Mouse (Mus musculus) layer of hippocampus, adult 11-12 months (tissue): Measurements from ENCODE around the gene Hist2h4.
"Not testable (repeated sequence)": the region's sequence is repeated elsewhere in the genome, so short reads cannot be mapped to it uniquely, and the experiment has no call there.

Experiments used
- DNase-seq: peaks from one replicate; pipeline ENCODE4 v3.0.0; 2022; ENCODE audit warnings: low spot score

Hist2h4 gene

DNA sequence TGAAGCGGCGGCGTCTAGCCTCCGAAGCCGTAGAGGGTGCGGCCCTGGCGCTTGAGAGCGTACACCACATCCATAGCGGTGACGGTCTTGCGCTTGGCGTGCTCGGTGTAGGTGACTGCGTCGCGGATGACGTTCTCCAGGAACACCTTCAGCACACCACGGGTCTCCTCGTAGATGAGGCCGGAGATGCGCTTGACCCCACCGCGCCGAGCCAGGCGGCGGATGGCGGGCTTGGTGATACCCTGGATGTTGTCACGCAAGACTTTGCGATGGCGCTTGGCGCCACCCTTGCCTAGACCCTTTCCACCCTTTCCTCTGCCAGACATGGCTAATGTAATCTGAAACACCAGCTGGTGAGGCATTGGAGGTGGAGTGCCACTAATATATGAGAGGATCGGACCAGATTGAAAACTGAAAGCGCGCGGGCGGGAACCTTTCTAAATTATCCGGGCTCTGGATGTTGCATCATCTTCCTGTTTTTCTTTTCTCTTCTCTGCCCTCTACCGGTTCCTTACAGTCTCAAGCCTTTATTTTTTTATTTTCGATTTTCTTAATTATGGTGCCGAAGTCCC is at the start of gene Hist2h4:
Hist2h4 (minus strand) TSS at position 333 of the 572 bp plus-strand sequence.
- DNase-seq = peak; percentile 98

DNA sequence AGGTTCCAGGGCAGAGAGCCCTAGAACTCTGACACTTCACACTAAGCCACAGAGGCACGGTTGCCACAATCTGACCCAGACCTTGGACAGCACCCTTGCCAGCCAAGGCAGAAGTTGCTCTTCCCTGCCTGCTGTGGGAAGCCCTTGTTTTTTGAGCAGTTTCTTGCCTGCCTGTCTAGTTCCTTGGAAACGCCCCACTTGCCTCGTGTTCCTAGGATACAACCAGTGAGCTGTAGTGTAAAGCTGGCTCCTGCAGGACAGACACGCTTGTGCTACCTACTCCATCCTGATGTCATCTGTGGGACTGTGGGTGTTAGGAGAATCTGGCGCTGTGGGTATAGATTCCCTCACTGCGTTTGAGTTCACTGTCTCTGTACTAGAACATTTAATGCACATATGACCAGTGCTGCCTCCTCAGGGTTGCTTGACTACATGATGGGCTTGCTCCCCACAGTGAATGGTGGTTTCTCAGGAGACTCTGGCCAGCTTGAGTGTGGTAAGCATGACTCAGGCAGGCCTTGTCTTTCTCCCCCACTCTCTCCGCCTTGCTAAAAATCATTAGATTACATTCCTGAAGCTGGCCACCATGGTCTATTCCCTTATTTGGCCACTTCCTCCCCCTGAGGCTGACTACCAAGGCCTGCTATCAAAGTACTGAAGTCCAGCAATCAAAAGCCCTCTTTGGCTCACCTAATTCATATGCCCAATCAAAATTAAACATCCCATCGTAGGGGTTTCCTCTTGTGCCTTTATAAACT is 49.4 kb upstream of the Hist2h4 start:
- DNase-seq = no peak

DNA sequence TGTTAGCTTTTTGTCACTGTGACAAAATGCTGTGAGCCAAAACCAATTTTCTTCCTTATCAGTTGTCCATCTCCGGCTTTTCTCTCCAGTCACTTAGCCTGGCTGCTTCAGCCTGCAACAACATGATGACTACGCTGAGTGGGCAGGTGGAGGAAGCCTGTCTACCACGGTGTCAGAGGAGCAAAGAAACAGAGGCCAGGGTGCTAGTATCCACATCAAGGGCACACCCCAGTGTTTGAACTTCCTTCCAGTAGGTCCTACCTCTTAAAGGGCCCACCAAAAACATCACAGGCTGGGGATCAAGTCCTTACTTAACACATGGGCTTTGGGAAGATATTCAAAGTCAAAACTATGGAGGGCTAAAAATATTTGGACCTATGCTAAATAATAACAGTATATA is 46.3 kb upstream of the Hist2h4 start:
- DNase-seq = no peak

DNA sequence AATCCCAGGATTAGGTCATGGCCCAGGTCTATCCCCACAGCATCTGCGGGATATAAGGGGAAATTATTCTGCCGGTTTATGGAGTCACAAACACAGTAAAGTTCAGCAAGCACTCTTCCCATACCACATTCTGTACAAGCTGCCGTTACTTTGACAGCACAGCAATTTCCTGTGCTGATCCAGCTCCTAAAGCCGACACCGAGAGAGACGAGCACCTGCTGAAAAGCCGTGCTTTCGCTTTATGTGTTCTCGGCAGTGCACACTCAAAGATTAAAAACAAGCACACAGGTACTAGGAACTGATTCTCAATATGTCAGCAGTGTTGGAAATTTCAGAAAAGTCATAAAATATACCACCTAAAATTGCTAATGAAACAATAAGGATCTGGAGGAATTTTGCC is 43.4 kb upstream of the Hist2h4 start:
- no peak for DNase-seq

DNA sequence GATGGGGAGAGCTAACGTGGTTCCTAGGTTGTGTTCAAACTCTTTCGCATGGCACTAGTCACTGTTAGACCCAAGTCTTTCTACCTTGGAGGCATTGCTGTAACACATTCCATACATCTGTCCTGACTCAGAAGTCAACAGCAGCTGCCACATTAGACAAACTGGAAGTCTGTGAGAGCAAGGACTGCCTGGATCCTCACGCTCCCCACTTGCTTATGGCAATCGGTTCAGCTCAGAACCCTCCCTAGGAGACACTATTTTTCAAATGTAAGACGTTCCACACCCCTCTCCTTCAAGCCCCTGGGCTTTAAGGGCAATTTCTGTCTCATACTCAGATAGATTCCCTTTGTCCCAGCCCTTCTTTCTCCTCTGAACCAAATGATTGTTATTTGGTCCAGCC is 39.0 kb upstream of the Hist2h4 start:
- no peak for DNase-seq

DNA sequence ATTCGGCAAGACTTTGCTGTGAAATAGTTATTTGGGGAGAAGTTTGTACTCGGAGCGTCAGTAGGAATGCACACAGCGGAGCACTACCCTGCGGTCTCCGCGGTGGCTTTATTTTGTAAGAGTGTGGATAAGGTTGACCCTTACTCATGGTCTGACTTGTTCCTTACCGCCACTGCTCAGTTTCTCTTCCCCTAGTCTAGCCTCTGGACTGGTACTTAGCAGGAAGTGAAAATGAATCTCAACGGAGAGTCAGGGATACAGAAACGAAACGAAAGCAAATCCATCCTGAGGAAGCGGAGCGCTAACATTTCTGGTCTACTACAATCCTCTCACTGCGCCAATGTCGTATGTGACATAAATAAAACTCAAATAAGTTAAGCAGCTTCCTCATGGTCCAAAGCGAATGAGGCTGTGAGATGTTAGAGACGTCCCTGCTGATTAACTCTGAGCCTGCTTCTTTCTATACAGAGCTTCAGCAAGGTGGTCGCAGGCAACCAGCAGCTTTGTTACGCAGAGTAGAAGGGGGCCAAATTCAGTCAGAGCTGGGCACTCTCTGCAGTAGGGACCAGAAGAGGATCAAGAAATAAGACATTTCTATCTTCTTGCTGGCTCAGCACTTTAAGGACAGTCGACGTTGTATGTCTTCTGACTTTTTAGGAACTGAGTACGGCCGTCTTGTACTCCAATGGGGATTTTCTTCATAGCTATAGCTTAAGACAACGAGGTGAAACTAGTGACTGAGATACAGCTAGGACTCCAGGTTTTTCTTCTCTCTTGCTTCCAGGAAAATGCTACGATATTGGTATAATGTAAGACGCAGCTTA is 37.8 kb upstream of the Hist2h4 start:
- peak; percentile 53 for DNase-seq

DNA sequence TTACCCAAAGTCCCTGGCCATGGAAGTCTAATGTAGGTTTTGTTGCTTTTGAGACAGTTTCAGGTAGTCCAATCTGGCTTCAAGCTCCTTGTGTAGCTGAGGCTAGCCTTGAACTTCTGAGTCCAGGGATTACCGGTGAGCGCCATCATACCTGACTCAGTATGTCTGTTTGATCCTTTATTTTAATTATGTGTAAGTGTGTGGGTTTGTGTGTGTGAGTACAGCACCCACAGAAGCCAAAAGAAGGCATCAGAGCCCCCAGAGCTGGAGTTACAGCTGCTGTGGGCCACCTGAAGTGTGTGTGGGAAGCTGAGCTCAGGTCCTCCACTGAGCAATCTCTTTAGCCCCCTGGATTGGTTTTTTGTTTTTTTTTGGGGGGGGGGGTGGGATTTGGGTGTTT is 36.5 kb upstream of the Hist2h4 start:
- no peak for DNase-seq

DNA sequence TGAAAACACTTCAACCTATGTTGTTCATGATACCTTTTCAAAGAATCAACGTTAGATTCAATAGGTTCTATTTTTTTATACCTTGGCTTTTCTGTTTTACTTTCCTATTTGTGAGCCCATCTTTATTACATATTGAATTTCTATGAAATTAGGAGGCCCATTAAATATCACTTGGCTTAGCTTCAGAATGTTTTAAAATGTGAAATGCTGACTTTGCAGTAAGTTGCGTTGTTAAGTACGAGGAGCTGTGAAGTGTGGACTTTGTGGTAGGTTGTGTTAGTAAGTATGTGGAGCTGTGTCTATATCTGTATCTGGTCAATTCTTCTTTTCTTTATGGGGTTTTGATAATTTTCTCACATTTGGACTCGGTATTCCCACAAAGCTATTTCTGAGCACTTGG is 35.2 kb upstream of the Hist2h4 start:
- DNase-seq = no peak

DNA sequence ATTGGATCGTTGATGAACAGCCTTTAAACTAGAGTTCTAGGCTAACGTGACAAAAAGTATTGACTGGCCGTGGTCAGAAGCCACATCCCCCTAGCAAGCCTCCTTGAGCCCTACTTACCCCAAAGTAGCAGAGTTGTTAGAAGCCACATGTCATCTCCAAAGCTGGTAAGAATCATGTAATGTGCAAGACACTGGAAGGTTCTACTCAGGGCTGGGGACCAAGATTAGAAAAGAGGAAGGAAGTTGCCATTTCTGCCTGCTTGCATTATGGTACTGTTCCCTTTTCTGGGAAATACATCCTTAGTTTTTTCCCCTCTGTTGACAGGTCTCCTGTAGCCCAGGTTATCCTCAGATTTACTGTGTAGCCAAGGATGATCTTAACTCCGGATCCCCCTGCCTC is 30.7 kb upstream of the Hist2h4 start, which contains the start of gene Fcgr1:
Fcgr1 (minus strand) TSS at position 183 of the 400 bp plus-strand sequence.
- no peak for DNase-seq

DNA sequence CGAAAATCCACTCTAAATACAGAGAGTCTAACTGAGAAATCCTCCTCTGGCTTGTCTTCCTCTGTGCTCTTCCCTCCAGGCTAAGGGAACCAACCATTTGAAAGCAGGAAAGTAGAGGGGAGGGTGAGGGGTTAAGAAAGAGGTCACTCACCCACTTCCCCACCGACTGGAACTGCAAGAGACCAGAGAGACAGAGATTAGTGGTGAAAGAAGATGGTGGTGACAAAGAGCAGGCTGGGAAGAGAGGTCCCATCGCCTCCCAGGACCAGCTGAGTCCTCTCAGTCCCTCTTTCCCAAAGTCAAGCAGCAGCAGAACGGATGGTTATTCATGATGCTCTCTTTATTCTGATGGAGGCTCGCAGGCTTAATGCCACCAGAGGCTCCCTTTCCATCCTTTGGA is 30.3 kb upstream of the Hist2h4 start:
- DNase-seq = no peak

DNA sequence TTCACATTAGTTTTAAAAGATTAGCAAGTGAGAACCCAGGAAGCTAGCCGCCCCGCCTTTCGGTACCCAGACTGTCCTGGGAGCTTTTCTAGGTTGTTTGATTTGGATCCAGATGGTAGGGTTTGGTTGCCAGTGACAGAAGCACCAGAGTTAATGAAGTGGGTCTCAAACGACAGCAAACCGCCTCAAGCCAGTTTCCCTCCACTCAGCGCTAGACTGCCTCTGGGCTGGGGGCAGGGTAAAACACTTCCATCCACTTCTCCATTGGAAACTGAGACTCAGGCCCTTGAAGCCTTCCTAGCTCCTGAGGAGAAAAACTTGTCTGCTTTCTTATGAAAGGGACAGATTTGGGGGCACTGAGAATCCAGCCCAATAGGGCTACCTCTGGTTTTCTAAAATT is 29.5 kb upstream of the Hist2h4 start:
- DNase-seq = no peak

DNA sequence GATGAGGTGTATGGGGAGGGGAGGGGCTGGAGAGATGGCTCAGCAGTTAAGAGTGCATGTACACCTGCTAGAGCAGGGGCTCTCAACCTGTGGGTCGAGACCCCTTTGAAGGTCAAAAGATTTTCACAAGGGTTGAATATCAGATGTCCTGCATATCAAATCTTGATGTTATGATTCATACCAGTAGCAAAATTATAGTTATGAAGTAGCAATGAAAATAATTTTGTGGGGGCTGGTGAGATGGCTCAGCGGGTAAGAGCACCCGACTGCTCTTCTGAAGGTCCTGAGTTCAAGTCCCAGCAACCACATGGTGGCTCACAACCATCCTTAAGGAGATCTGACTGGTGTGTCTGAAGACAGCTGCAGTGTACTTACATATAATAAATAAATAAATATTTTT is 27.6 kb upstream of the Hist2h4 start:
- not testable (repeated sequence) for DNase-seq

DNA sequence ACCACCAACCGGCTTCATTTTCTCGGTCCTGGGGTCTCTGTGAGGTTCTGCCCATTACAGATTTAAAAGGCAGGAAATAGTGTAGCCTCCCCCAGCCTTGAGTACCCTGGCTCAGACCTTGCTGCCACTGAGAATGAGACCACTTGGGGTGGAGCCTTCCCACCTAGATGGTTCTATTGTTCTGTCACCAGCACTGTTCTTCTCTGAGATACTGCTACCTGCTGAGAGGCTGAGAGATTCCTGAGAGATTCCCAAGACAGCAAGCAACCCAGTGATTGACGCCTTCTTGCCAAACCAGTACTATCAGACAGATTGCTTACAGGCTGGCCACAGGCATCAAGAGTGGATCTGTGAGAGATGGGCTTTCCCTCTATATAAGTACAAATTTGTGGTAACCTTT is 26.1 kb upstream of the Hist2h4 start:
- DNase-seq = no peak

DNA sequence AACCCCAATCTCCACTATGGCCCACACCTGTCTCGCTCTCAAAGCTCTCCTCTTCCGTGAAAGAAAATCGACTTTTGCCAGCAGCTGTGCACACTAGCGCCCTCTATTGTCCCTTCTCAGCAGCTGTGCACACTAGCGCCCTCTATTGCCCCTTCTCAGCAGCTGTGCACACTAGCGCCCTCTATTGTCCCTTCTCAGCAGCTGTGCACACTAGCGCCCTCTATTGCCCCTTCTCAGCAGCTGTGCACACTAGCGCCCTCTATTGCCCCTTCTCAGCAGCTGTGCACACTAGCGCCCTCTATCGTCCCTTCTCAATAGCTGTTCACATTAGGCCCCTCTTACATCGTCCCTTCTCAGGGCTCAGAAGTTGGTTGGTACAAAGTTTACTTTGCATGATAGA is 24.2 kb upstream of the Hist2h4 start:
- DNase-seq = not testable (repeated sequence)

DNA sequence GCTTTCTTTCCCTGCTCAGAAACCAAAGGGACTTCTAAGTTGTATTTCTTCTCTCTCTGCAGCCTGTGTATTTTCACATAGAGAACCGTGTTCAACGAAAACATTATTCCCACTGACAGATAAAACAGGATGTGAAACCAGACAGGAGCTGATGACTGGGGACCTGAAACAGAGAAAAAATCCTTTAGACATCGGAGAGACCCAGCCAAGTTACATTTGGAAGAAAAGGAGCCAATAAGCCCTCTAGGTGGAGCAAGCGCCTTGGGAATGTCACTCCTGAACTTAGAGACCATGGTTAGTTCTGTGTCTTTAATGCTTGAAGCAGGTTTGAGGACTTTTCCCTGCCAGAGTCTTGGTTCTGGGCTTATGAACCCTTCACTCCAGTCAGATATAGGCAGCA is 21.3 kb upstream of the Hist2h4 start:
- DNase-seq = peak; percentile 53

DNA sequence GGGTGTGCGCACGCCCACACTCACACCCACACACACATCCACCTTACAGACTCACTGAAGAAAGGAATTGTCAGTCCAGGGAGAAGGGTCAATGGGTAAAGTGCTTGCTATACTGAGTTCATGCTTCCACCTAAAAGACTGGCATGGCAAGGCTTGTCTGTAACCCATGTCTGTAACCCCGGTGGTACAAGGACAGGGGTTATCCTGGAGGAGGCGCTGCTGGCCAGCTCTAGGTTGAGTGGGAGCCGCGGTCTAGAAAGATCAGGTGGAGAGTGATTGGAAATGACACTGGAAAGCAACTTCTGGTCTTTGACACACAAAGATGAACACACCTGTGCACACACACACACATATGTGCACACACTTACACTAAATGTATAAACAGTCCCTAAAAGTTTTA is 17.5 kb upstream of the Hist2h4 start:
- no peak for DNase-seq

DNA sequence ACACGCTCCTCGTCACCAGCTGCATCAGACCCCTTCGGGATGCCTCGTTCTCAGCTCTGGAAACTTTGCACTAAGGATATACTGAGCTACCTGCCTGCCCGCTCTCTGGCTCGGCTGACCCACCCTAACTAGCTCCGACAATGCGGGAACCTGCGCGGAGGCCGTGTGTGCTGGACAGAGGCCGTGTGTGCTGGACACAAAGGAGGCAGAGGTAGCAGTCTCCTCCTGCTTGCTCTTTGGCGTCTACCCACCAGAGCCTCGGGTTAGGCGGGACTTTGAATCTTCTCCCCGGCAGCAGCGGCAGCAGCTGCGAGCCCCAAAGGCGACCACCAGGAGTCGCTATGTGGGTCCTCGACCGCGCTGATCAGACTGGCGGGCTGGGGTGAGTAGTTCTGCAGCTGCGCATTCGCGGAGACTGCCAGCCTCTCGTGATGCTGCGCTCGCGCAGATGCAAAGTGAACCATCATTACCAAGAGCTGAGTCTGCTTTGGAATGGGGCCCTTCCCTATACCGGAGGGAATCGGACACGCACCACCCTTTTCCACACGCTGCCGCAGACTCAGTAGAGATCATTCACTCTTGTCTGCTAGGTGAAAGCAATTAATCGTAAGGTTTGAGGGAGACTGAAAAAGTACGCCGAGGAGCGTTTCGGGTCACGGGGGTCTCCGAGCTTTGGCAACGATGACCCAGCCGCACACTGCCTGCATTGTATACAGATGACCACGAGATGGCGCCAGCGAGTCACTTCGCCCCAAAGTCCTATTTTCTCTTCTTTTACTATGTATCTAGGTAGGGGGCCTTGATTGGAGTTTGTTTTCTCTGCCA is 14.9 kb upstream of the Hist2h4 start:
- DNase-seq = peak; percentile 93

DNA sequence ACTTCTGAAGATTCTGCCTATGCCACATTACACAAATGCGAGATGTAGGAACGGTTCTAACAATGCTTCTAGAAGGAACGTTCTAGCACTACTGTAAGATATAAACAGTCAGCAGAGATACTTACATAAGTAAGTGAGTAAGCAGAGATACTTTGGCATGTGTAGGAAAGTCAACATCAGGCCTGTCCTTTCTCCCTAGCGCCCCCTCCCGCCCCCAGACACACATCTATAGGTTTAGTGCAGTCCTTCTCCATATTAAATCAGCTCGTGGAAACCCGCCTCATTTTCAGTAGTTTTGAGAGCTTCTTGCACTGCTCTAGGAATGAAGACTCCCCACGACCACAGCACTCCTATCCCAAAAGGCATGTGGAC is 14.3 kb upstream of the Hist2h4 start:
- no peak for DNase-seq

DNA sequence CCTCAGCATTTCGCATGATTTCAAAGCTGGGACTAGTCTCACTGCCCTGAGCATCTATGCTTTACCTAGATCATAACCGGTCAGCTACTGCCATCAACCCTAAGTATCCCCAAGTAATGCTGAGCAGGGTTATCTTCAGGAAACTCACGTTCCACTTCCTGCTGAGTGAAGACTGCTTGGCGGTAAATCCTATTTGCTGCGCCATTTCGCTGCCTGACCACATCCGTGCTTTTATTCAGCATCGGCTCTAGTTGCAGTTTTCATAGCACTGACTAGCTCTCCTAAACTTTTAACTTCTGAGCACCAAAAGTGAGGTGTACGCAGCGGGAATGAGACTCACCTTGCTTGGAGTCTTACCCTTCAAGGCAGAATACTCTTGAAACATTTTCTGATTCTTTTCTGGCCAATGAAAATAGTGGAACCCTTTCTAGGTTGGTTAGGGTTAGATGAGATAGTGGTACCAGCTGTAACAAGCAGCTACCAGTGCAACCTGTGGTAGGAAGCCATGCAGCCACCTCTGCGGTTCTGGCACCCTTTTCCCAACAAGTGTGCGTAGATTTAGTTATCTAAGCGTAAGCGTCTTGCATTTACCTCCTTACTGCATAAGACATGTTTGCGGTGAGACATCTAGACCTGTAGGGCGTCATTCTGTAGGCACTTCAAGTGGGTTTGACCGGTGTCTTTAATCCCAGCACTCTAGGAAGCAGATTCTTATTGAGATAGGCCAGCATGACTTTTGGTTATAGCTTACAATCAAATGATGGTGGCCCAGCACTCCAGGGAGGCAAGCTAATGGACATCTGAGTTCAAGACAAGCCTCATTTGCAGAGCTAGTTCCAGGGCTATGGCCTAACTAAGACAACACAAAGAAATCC is 10.7 kb upstream of the Hist2h4 start:
- DNase-seq = no peak

DNA sequence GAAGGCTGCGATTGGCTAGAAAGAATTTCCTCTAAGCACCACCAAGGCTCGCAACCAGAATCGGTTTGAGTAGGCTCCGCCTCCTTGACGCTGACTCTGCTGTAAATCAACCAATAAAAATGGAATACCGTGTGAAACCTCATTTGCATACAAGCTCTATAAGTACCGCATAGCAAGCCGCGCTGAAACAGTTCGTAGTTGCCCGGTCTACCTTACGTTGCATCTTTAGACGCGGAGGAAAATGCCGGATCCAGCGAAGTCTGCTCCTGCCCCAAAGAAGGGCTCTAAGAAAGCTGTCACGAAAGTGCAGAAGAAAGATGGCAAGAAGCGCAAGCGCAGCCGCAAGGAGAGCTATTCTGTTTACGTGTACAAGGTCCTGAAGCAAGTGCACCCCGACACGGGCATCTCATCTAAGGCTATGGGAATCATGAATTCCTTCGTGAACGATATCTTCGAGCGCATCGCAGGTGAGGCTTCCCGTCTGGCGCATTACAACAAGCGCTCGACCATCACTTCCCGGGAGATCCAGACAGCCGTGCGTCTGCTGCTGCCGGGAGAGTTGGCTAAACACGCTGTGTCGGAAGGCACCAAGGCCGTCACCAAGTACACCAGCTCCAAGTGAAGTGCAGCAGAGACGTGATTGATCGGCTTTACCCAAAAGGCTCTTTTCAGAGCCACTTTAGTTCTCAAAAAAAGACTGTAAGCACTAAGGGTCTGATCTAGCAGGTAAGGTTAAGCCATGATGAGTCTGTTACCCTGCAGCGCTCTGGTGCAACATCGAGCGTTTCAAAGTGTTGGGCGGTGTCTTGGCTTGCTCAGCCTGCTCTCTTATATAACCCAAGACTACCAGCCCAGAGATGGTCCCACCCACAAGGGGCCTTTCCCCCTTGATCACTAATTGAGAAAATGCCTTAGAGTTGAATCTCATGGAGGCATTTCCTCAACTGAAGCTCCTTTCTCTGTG is 6.7 kb upstream of the Hist2h4 start, which contains the start of gene Hist2h2bb:
Hist2h2bb (plus strand) TSS at position 242 of the 964 bp plus-strand sequence.
- DNase-seq = peak; percentile 95
